Mouse (Mus musculus): ENCODE data around the gene Gm11937.

Gene Gm11937

DNA sequence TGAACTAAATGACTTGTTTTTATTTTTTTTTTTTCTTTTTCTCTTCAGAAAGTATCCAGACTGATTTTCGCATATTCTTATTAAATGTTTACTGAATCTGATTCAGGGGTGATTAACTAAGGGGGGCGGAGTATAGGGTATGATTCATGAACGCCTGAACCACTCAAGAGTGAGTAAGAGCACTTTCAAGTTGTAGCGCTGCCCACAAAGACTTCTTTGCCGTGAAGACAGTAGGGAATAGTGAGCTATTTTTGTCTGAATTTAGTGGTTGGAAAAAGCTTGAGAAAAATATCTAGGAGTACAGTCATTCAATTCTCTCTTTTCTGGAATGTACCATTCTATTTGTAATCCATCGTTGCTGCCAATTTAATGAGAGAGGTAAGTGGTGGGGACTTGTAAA lies 28.4 kb downstream of the Gm11937 start:
- DNase-seq (ENCODE audit: low spot score): no peak

DNA sequence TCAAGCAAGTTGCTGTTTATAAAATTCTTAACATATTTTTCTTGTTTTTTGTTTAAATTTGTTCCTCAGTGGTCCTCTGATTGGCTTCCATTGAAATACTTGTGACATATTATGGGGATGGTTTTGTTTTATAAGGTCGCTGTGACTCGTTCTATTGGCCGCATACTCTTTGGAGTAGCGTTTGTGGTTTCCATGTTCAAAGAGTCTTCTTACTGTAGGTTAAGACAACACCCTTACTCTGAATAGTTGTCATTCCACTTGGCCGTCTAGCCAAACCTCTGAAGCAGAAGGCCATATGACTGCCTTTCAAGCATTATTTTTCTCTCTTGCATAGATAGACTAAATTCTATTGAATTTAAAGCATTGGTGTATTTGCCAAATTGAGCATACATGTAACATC lies 28.9 kb downstream of the Gm11937 start:
- no peak for DNase-seq (ENCODE audit: low spot score)

DNA sequence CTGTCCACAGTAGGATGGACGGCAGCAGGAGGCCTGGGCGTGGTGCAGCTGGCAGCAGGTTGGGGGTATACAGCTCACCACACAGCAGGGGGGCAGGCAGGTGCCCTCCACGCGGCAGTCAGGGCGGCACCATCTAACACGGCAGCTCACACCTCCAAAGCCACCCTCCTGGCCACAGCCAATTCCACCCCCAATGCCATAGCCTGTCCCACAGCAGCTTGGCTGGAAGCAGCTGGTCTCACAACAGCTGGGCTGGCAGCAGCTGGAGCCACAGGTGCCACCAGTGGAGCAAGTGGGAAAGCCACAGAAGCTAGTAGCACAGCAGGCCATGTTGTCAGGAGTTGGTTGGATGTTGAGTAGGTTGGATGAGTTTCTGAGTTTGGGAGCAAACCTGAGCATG lies 29.4 kb downstream of the Gm11937 start, which contains the start of gene Krtap1-5:
Gene Krtap1-5, minus strand, starts transcription at position 381 of the 400 bp plus-strand sequence.
- no peak for DNase-seq (ENCODE audit: low spot score)

GRCm38 (mm10) chr11:99574106-99574505 lies 35.9 kb downstream of the Gm11937 start:
- DNase-seq (ENCODE audit: low spot score): peak; percentile 40

- DNase-seq (ENCODE audit: low spot score): no peak
Measured at GRCm38 (mm10) chr11:99573164-99573563, 36.8 kb downstream of the Gm11937 start.

GRCm38 (mm10) chr11:99566530-99566929 lies 43.5 kb downstream of the Gm11937 start, which contains the start of gene Krtap3-1:
Krtap3-1 (minus strand) TSS chr11:99566630.
- DNase-seq (ENCODE audit: low spot score): no peak

DNA sequence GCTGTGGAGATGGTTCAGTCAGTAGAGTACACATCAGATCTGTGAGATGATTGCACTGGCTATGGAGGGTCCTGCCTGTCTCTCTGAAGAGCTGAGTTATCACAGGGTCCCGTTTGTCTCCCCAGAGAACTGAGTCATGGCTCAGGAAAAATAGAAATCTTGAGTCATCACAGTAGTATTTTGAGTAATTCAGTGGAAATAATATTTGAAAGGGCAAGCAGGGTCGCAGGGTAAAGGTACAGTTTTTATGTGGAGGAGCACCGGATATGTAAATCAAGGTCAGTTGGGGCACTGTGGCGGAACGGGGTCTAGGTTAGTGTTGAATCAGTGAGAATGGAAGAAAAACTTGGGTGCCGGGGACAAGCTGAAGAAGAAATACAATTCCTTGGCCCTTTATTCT lies 47.4 kb downstream of the Gm11937 start:
- DNase-seq (ENCODE audit: low spot score): no peak

Data from adipocyte (in vitro differentiated cells).